Mouse (Mus musculus) lung, postnatal 0 days (tissue): ENCODE results near the gene Hspa4.

Experiments used
- CTCF ChIP-seq: IDR thresholded peaks from 2 replicates; pipeline ENCODE4 v1.5.1; 2016; ENCODE audit warnings: antibody characterized with exemption, mild to moderate bottlenecking
- EP300 ChIP-seq: IDR thresholded peaks from 2 replicates; pipeline ENCODE4 v1.6.1; 2016; ENCODE audit warnings: antibody characterized with exemption, mild to moderate bottlenecking, control low read depth

DNA sequence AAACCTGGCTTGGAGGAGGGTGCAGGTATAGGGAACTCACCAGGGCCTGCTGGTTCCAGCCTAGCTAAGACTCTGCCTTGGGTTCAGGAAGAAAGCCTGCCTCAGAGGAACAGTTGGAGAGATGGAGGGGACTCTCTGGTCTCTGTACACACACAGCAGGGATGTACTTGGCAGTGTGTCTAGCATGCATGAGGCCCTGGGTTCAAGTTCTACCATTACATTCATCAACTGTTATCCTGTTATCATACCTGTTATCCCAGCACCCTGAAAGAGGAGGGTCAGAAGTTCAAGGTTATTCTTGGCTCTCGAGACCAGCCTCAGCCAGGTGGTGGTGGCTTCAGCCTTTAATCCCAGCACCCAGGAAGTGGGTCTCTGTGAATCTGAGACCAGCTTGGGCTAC is 36.7 kb upstream of the Hspa4 start:
- TF ChIP-seq CTCF (no peak), EP300 (no peak)
